Mouse (Mus musculus) CH12.LX (cell line): Measurements from ENCODE around the gene Smlr1. TPM values are rescaled to one million over a fixed set of nuclear protein-coding genes. Genes with fewer than 3 reads are reported as not detected.

ENCODE experiments used
- DNase-seq: peaks from one replicate; pipeline ENCODE4 v3.0.0-alpha.2; 2013; ENCODE audit errors: extremely low read depth
- H3K27ac ChIP-seq: 2 replicates; pipeline ENCODE4 v1.5.1; 2012; ENCODE audit warnings: low read depth, mild to moderate bottlenecking, control low read depth, moderate library complexity; ENCODE audit not compliant: insufficient read depth
- H3K27me3 ChIP-seq: replicated peaks from 2 replicates; pipeline ENCODE3; 2012; ENCODE audit warnings: inconsistent platforms
- H3K36me3 ChIP-seq, 2 experiments: replicated peaks in 1 of 2; 2 replicates each; pipeline versions ENCODE3 to v1.6.1; 2012; ENCODE audit warnings: inconsistent platforms in 1 of 2, low read length in 1 of 2, mild to moderate bottlenecking in 1 of 2, mixed read lengths in 1 of 2, moderate library complexity in 1 of 2; ENCODE audit not compliant: control insufficient read depth in 1 of 2, insufficient read depth in 1 of 2
- H3K4me1 ChIP-seq, 2 experiments: 2 replicates each; pipeline ENCODE4 v1.6.1; 2012; ENCODE audit warnings: inconsistent platforms in 1 of 2, moderate library complexity in 1 of 2; ENCODE audit not compliant: insufficient read depth in 2 of 2, control insufficient read depth in 1 of 2
- H3K4me2 ChIP-seq: 2 replicates; pipeline ENCODE4 v1.6.1; 2012; ENCODE audit warnings: low read depth, mild to moderate bottlenecking, control low read depth; ENCODE audit not compliant: poor library complexity, insufficient read depth, severe bottlenecking
- H3K4me3 ChIP-seq, 3 experiments: fragments of 150-350 bp in 1 of 3; sonication (generic) in 1 of 3; replicated peaks in 1 of 3; 2 replicates each; pipeline versions ENCODE3 to v1.5.1; 2011 to 2012; ENCODE audit warnings: low read depth in 2 of 3, low read length in 2 of 3, mild to moderate bottlenecking in 2 of 3, moderate library complexity in 2 of 3, control low read depth in 1 of 3, improper control_type of control experiment in 1 of 3, inconsistent platforms in 1 of 3, mixed read lengths in 1 of 3; ENCODE audit not compliant: poor library complexity in 1 of 3
- H3K79me2 ChIP-seq: replicated peaks from 2 replicates; pipeline ENCODE4 v1.6.1; 2012; ENCODE audit warnings: mild to moderate bottlenecking, moderate library complexity; ENCODE audit not compliant: control insufficient read depth, poor library complexity, insufficient read depth, severe bottlenecking; ENCODE audit errors: extremely low read depth
- H3K9ac ChIP-seq: 2 replicates; pipeline ENCODE4 v1.6.1; 2012; ENCODE audit warnings: low read depth, mild to moderate bottlenecking, control low read depth, moderate library complexity; ENCODE audit not compliant: insufficient read depth
- H3K9me3 ChIP-seq: replicated peaks from 2 replicates; pipeline ENCODE3; 2012; ENCODE audit warnings: low read length, inconsistent platforms, mixed read lengths
- CHD2 ChIP-seq: IDR thresholded peaks from 2 replicates; pipeline ENCODE4 v1.6.1; 2011; ENCODE audit warnings: low read length, improper control_type of control experiment
- E2F4 ChIP-seq: IDR thresholded peaks from 2 replicates; pipeline ENCODE4 v1.6.1; 2011; ENCODE audit warnings: low read depth, low read length, improper control_type of control experiment; ENCODE audit not compliant: insufficient replicate concordance
- ELF1 ChIP-seq: IDR thresholded peaks from 2 replicates; pipeline ENCODE4 v1.6.1; 2014; ENCODE audit warnings: low read depth, mild to moderate bottlenecking, inconsistent platforms, low read length, improper control_type of control experiment
- ETS1 ChIP-seq: conservative IDR thresholded peaks from 2 replicates; pipeline ENCODE4 v1.6.1; 2012; ENCODE audit warnings: low read depth, mild to moderate bottlenecking, inconsistent platforms, low read length, improper control_type of control experiment, moderate library complexity
- HCFC1 ChIP-seq: IDR thresholded peaks from 2 replicates; pipeline ENCODE4 v1.6.1; 2012; ENCODE audit warnings: low read depth, mild to moderate bottlenecking, inconsistent platforms, low read length, improper control_type of control experiment
- IRF4 ChIP-seq: IDR thresholded peaks from 2 replicates; pipeline ENCODE4 v1.6.1; 2014; ENCODE audit warnings: low read depth, mild to moderate bottlenecking, inconsistent platforms, low read length, improper control_type of control experiment
- JUN ChIP-seq: IDR thresholded peaks from 2 replicates; pipeline ENCODE4 v1.6.1; 2011; ENCODE audit warnings: low read depth, mild to moderate bottlenecking, low read length, improper control_type of control experiment, moderate library complexity; ENCODE audit not compliant: insufficient read depth
- JUND ChIP-seq: conservative IDR thresholded peaks from 2 replicates; pipeline ENCODE4 v1.6.1; 2011; ENCODE audit warnings: low read depth, low read length, improper control_type of control experiment
- KAT2A ChIP-seq: IDR thresholded peaks from 2 replicates; pipeline ENCODE4 v1.6.1; 2012; ENCODE audit warnings: low read length, improper control_type of control experiment, inconsistent platforms; ENCODE audit not compliant: insufficient replicate concordance
- MAFK ChIP-seq: IDR thresholded peaks from 2 replicates; pipeline ENCODE4 v1.6.1; 2011; ENCODE audit warnings: low read length, improper control_type of control experiment; ENCODE audit not compliant: insufficient replicate concordance
- MAZ ChIP-seq: IDR thresholded peaks from 2 replicates; pipeline ENCODE4 v1.6.1; 2012; ENCODE audit warnings: low read depth, mild to moderate bottlenecking, inconsistent platforms, low read length, improper control_type of control experiment, moderate library complexity
- MEF2A ChIP-seq: IDR thresholded peaks from 2 replicates; pipeline ENCODE4 v1.6.1; 2014; ENCODE audit warnings: low read depth, mild to moderate bottlenecking, inconsistent platforms, low read length, improper control_type of control experiment, borderline replicate concordance
- MYC ChIP-seq: IDR thresholded peaks from 2 replicates; pipeline ENCODE4 v1.6.1; 2011; ENCODE audit warnings: low read depth, mild to moderate bottlenecking, improper control_type of control experiment, low read length
- NELFE ChIP-seq: IDR thresholded peaks from 2 replicates; pipeline ENCODE4 v1.6.1; 2011; ENCODE audit warnings: low read depth, low read length, improper control_type of control experiment
- NRF1 ChIP-seq: IDR thresholded peaks from 2 replicates; pipeline ENCODE4 v1.6.1; 2014; ENCODE audit warnings: low read depth, mild to moderate bottlenecking, inconsistent platforms, low read length, improper control_type of control experiment, moderate library complexity
- PAX5 ChIP-seq: IDR thresholded peaks from 2 replicates; pipeline ENCODE4 v1.6.1; 2012; ENCODE audit warnings: low read length, inconsistent platforms, mixed read lengths
- POLR2A ChIP-seq: IDR thresholded peaks from 2 replicates; pipeline ENCODE4 v1.6.1; 2011; ENCODE audit warnings: low read depth, mild to moderate bottlenecking, improper control_type of control experiment, low read length
- RAD21 ChIP-seq: IDR thresholded peaks from 2 replicates; pipeline ENCODE4 v1.6.1; 2011; ENCODE audit warnings: low read depth, mild to moderate bottlenecking, low read length, improper control_type of control experiment, moderate library complexity
- RCOR1 ChIP-seq: conservative IDR thresholded peaks from 2 replicates; pipeline ENCODE4 v1.6.1; 2012; ENCODE audit warnings: low read depth, mild to moderate bottlenecking, inconsistent platforms, low read length, improper control_type of control experiment
- SIN3A ChIP-seq: IDR thresholded peaks from 2 replicates; pipeline ENCODE4 v1.6.1; 2012; ENCODE audit warnings: low read length, improper control_type of control experiment, inconsistent platforms
- SMC3 ChIP-seq: IDR thresholded peaks from 2 replicates; pipeline ENCODE4 v1.6.1; 2011; ENCODE audit warnings: low read depth, low read length, improper control_type of control experiment
- TCF12 ChIP-seq: IDR thresholded peaks from 2 replicates; pipeline ENCODE4 v1.6.1; 2014; ENCODE audit warnings: low read depth, mild to moderate bottlenecking, inconsistent platforms, low read length, improper control_type of control experiment
- UBTF ChIP-seq: IDR thresholded peaks from 2 replicates; pipeline ENCODE4 v1.6.1; 2012; ENCODE audit warnings: low read depth, mild to moderate bottlenecking, inconsistent platforms, low read length, improper control_type of control experiment, moderate library complexity
- ZC3H11A ChIP-seq: IDR thresholded peaks from 2 replicates; pipeline ENCODE4 v1.6.1; 2012; ENCODE audit warnings: low read depth, mild to moderate bottlenecking, inconsistent platforms, low read length, improper control_type of control experiment
- dilution Hi-C: fragments of 300-500 bp; cut with MboI; formaldehyde crosslinking; loops from 2 replicates; pipeline ENCODE4 v1.14.3; 2020; ENCODE audit warnings: low sequenced_read_pairs; ENCODE audit not compliant: extremely low pct_unique_long_range_greater_than_20kb, extremely low pct_ligation_motif_present
- in situ Hi-C: fragments of 300-500 bp; cut with MboI; formaldehyde crosslinking; loops from 3 replicates; pipeline ENCODE4 v1.14.3; 2019; ENCODE audit warnings: low sequenced_read_pairs, low pct_ligation_motif_present, low pct_unique_long_range_greater_than_20kb, mixed read lengths
- polyA plus RNA-seq: library from polyadenylated mRNA; unstranded; fragments of >175 nt; gene quantifications from 2 replicates; pipeline ENCODE4 v1.2.1, GENCODE M21; 2012; ENCODE audit warnings: low read depth; ENCODE audit not compliant: insufficient read length
- total RNA-seq, 2 experiments: library from RNA; depleted of rRNA; stranded (reverse); fragments of 300-350 nt in 1 of 2; fragments of >200 nt in 1 of 2; gene quantifications; 2 replicates each; pipeline ENCODE4 v1.2.3; 2012 to 2014

The Smlr1 gene
- total and polyA plus RNA-seq, 3 experiments, result not detected

DNA sequence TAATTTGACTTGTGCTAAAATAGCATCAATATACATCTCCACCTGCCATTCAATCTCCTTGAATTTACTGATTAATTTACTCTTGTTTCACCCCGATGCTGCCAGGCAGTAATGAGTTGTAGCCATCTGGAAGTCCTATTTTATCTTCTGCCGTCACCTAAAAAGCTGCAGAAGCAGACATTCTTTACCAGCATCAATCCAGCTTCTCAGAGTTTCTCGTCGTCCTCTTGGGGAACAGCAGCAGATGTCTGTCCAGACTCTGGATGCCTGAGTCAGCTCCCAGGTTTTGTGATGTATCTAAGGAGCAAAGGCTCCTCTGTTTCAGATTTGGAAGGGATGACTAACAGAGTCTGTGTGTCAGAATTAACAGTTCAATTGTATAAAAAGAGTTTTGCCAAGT, 16.9 kb upstream of the Smlr1 start:
- H3K36me3 ChIP-seq, result no peaks in the 10 kb centered on the region
- TF ChIP-seq JUND (no peak), ETS1 (no peak), CHD2 (no peak), PAX5 (no peak), JUN (no peak), SIN3A (no peak), TCF12 (no peak), NELFE (no peak), MAFK (no peak), MYC (no peak), KAT2A (no peak), ELF1 (no peak), MEF2A (no peak), NRF1 (no peak), ZC3H11A (no peak), RCOR1 (no peak), E2F4 (no peak), HCFC1 (no peak), MAZ (no peak), SMC3 (no peak)
- TF ChIP-seq, all 38 proteins: peak for 0
- no peak for DNase-seq
- Histone ChIP-seq H3K27ac (no peak overlapping the region), H3K4me2 (no peak overlapping the region), H3K4me3 (no peak overlapping the region), H3K79me2 (no peaks in the 10 kb centered on the region), H3K9me3 (no peaks in the 10 kb centered on the region), H3K4me1 (peaks cover 0 to 7% of the 10 kb centered on the region in 2 experiments; a peak in 2 of 4 replicates), H3K27me3 (no peaks in the 10 kb centered on the region), H3K9ac (no peak overlapping the region)
- dilution Hi-C loops, result no loop called here
- in situ Hi-C loops, result no loop called here

DNA sequence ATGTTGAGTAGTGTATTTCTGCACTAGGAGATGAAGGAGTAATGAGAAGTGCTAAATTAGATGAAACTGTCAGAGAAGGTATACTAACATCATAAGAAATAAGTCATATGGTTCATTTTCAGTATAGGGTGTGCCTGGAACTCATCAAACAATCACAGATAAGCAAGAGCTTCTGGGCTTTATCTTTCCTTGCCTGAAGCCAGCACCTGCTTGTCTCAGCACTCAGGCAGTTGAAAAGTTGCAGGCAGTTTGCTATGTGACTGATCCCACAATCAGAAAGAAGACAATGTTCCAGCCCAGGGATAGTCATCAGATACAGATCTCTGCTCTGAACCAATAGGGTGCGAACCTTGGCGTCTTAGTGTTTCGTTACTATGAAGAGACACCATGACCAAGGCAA, 5.0 kb upstream of the Smlr1 start:
- Histone ChIP-seq H3K4me1 (no peaks in the 10 kb centered on the region), H3K27ac (no peak overlapping the region), H3K9me3 (no peaks in the 10 kb centered on the region), H3K4me2 (no peak overlapping the region), H3K4me3 (no peak overlapping the region), H3K27me3 (no peaks in the 10 kb centered on the region), H3K79me2 (no peaks in the 10 kb centered on the region), H3K36me3 (no peaks in the 10 kb centered on the region), H3K9ac (no peak overlapping the region)
- no peak for TF ChIP-seq POLR2A
- TF ChIP-seq SIN3A, result no peak
- no peak for TF ChIP-seq IRF4
- no peak for TF ChIP-seq RAD21
- TF ChIP-seq JUN, result no peak
- TF ChIP-seq UBTF, result no peak
- in situ Hi-C loops, result no loop called here
- DNase-seq, result no peak
- dilution Hi-C loops, result no loop called here
